Mouse (Mus musculus) spleen, postnatal 4 days (tissue): ENCODE data around the gene Cd274.
A peak's percentile ranks its signal among the peaks of the same experiment; 100 is the strongest.

Source experiments
- DNase-seq, 2 experiments: peaks; one replicate each; pipeline ENCODE4 v3.0.0; 2022; ENCODE audit warnings: low spot score in 2 of 2

The Cd274 gene

GRCm38 (mm10) chr19:29430516-29430915 is 63.3 kb downstream of the Cd274 start:
- DNase-seq, result peak in 1 of 2 experiments; percentile 59

- no peak for DNase-seq
Measured at GRCm38 (mm10) chr19:29430953-29431352, 63.7 kb downstream of the Cd274 start.

GRCm38 (mm10) chr19:29436793-29437479 is 69.7 kb downstream of the Cd274 start:
- DNase-seq, result no peak
